Mouse (Mus musculus): Measurements from ENCODE around the gene Cphx3. TPM values are rescaled to one million over a fixed set of nuclear protein-coding genes. Genes with fewer than 3 reads are reported as not detected.
"Not testable (repeated sequence)": the region's sequence is repeated elsewhere in the genome, so short reads cannot be mapped to it uniquely, and the experiment has no call there.

Gene Cphx3
- polyA plus RNA-seq (2014; fragmentation: Nextera tagmentation; extraction: Ambion mirVana), result not detected in 2 replicates

DNA sequence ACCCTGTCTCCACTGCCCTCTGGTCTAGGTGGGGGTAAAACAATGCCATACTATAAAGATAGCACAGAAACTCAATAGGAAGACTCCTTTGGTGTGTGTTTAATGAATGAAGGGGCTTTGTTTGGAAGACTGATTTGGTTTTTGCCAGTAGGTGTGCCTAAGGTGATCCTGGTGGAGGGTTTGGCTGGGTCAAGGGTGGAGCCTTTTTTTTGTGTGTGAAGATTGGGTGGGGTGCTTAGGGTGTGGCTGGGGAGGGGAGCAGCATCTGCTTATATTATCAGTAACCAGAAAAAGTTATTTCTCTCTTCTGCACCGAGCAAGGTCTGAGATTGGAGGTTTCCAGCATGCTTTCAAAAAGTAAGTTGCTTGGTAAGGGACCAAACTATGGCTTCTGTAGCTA is at the start of gene Cphx3:
Cphx3 (plus strand) TSS at position 301 of the 400 bp plus-strand sequence.
- not testable (repeated sequence) for H3K4me1 ChIP-seq (ENCODE audit: insufficient read depth); DNase-seq; H3K27ac ChIP-seq (ENCODE audit: low read depth); H3K4me2 ChIP-seq; H3K9ac ChIP-seq; H3K36me3 ChIP-seq (ENCODE audit: insufficient read depth); ATAC-seq (ENCODE audit: insufficient read depth); H3K9me3 ChIP-seq (ENCODE audit: low read depth, low read length); H3K4me3 ChIP-seq (ENCODE audit: low read depth, low read length); H3K27me3 ChIP-seq (ENCODE audit: insufficient read depth, low read length)
- WGBS, result no CpG with 5 or more reads among the region's 1 CpGs

DNA sequence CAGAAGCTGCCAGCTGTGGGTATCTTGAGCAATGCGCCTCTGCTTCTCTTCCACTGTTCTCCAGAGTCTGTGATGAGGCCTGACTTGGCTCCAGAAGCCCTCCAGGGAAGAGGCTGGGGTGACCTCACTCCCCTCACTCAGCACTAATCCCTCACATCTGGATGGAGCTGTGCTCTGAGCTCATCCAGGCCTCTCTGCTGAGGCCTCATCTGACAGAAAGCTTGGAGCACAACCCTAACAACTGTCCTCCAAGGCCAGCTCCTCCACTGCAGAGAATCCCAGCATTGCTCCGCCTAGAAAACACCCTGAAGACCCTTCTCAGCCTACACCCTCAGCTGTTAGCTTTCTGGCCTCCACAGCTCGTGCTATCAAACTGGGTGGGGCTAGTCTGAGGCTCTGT is 47.7 kb upstream of the Cphx3 start:
- DNase-seq; H3K27ac ChIP-seq (ENCODE audit: low read depth); H3K4me3 ChIP-seq (ENCODE audit: low read depth, low read length); H3K36me3 ChIP-seq (ENCODE audit: insufficient read depth); H3K4me2 ChIP-seq; H3K9me3 ChIP-seq (ENCODE audit: low read depth, low read length); H3K9ac ChIP-seq; H3K27me3 ChIP-seq (ENCODE audit: insufficient read depth, low read length); H3K4me1 ChIP-seq (ENCODE audit: insufficient read depth): not testable (repeated sequence)
- no CpG with 5 or more reads among the region's 3 CpGs for WGBS
- peak; percentile 73 for ATAC-seq (ENCODE audit: insufficient read depth)

DNA sequence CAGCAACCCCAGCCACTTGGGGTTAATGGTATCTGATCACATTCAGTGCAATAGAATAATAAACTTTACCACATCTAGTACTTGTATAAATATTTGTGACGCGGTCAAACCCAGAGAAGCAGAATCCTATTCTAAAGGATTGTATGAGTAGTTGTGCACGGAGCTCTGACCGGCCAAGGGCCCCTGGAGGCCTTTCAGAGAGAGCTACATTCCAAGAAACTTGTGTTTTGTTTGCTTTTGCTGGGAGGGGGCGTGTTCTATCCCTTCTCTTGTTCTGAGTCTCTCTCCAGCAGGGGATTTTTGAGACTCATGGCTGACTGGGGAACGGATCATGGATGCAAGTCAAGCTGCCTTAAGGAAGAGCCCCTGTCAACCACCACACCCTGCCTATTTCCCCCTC is 46.7 kb upstream of the Cphx3 start:
- not testable (repeated sequence) for H3K4me1 ChIP-seq (ENCODE audit: insufficient read depth); DNase-seq; H3K4me2 ChIP-seq; H3K9me3 ChIP-seq (ENCODE audit: low read depth, low read length); H3K9ac ChIP-seq; H3K27ac ChIP-seq (ENCODE audit: low read depth); H3K36me3 ChIP-seq (ENCODE audit: insufficient read depth); H3K27me3 ChIP-seq (ENCODE audit: insufficient read depth, low read length); H3K4me3 ChIP-seq (ENCODE audit: low read depth, low read length)
- ATAC-seq (ENCODE audit: insufficient read depth), result peak; percentile 38; the same call in 1 of the 2 replicates
- no CpG with 5 or more reads among the region's 6 CpGs for WGBS

DNA sequence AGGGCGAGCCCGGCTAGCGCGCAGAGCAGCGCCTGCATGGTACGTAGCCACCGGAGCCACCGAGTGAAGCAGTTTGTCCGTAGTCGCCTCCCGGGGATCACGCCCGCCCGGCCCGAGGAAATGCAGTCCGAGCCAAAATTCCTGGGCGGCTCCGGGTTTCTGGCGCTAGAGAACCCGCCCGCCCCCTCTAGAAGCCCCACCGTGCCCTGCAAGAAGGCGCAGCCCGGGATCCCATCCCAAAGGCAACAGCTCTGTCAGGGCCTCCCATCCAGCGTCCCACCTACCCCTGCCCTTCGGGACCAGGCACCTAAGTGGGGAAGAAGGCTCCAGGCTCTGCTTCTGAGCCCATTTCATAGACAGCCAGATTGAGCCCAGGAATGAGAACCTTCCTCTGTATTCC is 39.5 kb upstream of the Cphx3 start, which contains the start of gene Gm9780:
Gm9780 (minus strand) TSS at position 101 of the 400 bp plus-strand sequence.
- H3K36me3 ChIP-seq (ENCODE audit: insufficient read depth); H3K27ac ChIP-seq (ENCODE audit: low read depth); H3K9me3 ChIP-seq (ENCODE audit: low read depth, low read length); H3K27me3 ChIP-seq (ENCODE audit: insufficient read depth, low read length); ATAC-seq (ENCODE audit: insufficient read depth); DNase-seq; H3K4me1 ChIP-seq (ENCODE audit: insufficient read depth); H3K9ac ChIP-seq; H3K4me2 ChIP-seq; H3K4me3 ChIP-seq (ENCODE audit: low read depth, low read length): not testable (repeated sequence)
- no CpG with 5 or more reads among the region's 26 CpGs for WGBS

DNA sequence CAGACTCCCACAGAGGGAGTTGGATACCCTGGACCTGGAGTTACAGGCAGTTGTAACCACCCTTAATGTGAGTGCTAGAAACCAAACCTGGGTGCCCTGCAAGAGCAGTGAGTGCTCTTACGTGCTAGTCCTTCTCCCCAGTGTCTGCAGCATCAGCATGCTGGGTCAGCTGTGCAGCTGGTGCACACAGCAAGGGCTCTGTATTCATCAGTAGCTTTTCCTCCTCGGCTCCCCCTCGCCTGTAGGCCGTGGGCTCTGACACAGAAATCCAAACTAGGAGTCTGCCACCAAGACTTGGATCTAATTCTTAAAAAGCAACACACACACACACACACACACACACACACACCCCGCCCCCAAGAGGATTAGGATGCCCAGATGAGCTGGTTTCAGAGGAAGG is 37.1 kb upstream of the Cphx3 start:
- DNase-seq; H3K27ac ChIP-seq (ENCODE audit: low read depth); H3K36me3 ChIP-seq (ENCODE audit: insufficient read depth); ATAC-seq (ENCODE audit: insufficient read depth); H3K4me2 ChIP-seq; H3K4me3 ChIP-seq (ENCODE audit: low read depth, low read length); H3K9me3 ChIP-seq (ENCODE audit: low read depth, low read length); H3K4me1 ChIP-seq (ENCODE audit: insufficient read depth); H3K27me3 ChIP-seq (ENCODE audit: insufficient read depth, low read length); H3K9ac ChIP-seq: not testable (repeated sequence)
- no CpG with 5 or more reads among the region's 5 CpGs for WGBS

DNA sequence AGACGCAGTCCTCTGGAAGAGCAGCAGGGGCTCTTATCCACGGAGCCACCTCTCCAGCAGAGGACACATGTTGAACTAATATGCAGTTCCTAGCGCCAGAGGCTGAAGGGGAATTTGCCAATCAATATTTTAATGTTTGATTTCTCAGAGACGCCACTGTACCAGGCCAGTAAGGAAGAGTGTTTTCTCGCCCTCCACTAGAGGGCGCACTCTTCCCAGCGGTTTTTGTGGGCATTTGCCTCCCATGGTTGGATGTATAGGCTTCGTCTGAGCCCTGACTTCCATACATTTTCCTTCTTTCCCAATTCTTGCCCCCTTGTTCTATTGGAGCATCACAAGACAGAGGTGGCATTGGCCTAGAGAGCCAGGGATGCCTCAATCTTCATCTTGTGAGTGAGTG is 35.1 kb upstream of the Cphx3 start:
- not testable (repeated sequence) for ATAC-seq (ENCODE audit: insufficient read depth); H3K9ac ChIP-seq; H3K9me3 ChIP-seq (ENCODE audit: low read depth, low read length); H3K4me1 ChIP-seq (ENCODE audit: insufficient read depth); H3K4me3 ChIP-seq (ENCODE audit: low read depth, low read length); DNase-seq; H3K27me3 ChIP-seq (ENCODE audit: insufficient read depth, low read length); H3K36me3 ChIP-seq (ENCODE audit: insufficient read depth); H3K27ac ChIP-seq (ENCODE audit: low read depth); H3K4me2 ChIP-seq
- no CpG with 5 or more reads among the region's 8 CpGs for WGBS

DNA sequence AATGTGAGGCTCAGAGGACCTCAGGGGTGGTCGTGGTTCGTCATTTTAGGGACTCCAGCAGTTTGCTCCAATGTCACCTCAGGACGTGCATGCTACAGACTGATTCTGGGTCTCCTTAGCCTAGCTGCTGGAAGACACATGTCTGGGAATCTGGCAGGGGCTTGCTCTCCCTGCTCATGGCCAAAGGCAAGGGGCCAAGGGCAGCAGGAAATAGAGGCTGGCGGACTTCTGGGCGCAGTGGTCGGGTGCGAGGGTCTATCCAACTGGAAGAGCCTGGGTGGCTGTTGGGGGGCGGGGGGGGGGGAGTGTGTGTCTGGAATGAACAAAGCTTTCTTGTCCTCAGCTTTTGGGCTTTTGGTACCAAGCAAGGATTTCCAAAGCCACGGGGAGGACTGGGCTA is 33.3 kb upstream of the Cphx3 start:
- H3K4me2 ChIP-seq; DNase-seq; ATAC-seq (ENCODE audit: insufficient read depth); H3K4me1 ChIP-seq (ENCODE audit: insufficient read depth); H3K9ac ChIP-seq; H3K27ac ChIP-seq (ENCODE audit: low read depth); H3K36me3 ChIP-seq (ENCODE audit: insufficient read depth); H3K27me3 ChIP-seq (ENCODE audit: insufficient read depth, low read length); H3K4me3 ChIP-seq (ENCODE audit: low read depth, low read length); H3K9me3 ChIP-seq (ENCODE audit: low read depth, low read length): not testable (repeated sequence)
- WGBS, result no CpG with 5 or more reads among the region's 9 CpGs

DNA sequence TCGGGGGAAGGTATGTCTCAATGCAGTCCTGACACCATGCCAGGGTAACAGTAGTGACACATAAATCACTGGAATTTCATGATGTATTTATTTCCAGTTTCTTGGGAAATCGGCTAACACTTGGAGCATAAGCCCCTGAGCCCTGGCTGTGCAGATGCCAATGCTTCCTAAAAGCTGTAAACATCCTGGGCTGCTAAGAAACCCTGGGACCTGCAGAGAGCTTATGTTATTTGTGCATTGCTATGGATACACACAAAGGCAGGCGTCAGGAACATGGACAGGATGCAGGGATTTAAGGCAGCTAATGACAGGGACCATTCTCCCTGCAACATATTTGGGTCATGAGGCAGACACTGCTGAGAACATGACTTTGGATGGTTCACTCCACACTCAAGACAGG is 23.9 kb upstream of the Cphx3 start:
- not testable (repeated sequence) for H3K9ac ChIP-seq; DNase-seq; H3K4me1 ChIP-seq (ENCODE audit: insufficient read depth); H3K4me3 ChIP-seq (ENCODE audit: low read depth, low read length); H3K27ac ChIP-seq (ENCODE audit: low read depth); H3K4me2 ChIP-seq; H3K36me3 ChIP-seq (ENCODE audit: insufficient read depth); H3K9me3 ChIP-seq (ENCODE audit: low read depth, low read length); H3K27me3 ChIP-seq (ENCODE audit: insufficient read depth, low read length)
- WGBS, result no CpG with 5 or more reads among the region's 3 CpGs
- ATAC-seq (ENCODE audit: insufficient read depth), result peak; percentile 80

DNA sequence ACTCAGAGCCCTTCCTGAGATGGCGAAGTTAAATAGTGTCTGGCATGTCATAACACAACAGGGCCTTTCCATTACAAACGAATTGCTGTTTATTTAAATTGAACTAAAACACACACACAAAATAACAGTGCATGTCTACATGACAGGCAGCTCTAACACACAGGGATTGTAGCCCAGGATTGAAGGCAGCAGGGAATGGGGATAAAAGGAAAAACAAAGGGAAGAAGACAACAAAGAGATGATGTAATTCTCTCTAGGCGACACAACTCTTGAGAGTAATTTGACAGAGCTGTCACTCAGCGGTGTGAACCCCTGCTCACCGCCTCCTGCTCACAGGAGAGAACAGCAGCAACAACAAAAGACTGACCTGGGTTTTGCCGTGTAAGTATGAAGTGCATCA is 22.7 kb upstream of the Cphx3 start:
- not testable (repeated sequence) for H3K9ac ChIP-seq; H3K4me3 ChIP-seq (ENCODE audit: low read depth, low read length); H3K9me3 ChIP-seq (ENCODE audit: low read depth, low read length); DNase-seq; H3K27me3 ChIP-seq (ENCODE audit: insufficient read depth, low read length); ATAC-seq (ENCODE audit: insufficient read depth); H3K4me1 ChIP-seq (ENCODE audit: insufficient read depth); H3K4me2 ChIP-seq; H3K36me3 ChIP-seq (ENCODE audit: insufficient read depth); H3K27ac ChIP-seq (ENCODE audit: low read depth)
- WGBS, result no CpG with 5 or more reads among the region's 6 CpGs

DNA sequence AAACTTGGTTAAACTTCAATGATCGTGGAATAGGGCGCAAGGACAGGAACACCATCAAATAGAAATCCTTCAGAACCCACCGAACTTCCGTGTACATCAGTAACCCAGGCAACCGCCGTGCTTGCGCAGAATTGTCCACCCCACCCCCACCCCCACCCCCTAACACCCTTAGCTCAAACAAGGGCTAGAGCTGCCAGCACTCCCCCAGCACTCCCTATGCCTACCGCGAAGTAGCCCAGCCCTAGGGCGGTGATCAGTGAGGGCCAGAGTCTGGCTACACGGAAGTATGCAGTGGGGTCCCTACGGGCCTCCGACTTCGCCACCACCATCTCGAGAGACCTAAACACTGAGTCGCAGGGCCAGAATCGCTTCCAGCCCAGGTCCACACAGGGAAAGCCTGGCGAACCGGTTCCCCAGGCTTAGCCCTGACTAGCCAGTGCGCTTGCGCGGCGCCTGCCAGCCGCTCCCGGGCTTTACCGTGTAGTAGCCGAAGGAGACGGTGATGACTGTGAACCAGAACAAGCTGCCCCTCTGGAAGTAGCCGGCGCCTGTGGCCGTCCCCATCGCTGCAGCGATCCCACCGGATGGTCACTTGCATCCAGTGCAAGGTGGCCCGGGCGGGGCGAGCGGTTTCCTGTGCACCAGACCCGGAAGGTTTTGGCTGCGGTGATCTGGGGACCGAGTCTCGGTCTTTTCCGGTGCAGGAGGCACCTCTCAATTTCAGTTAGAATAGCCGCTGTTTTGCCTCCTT is 15.3 kb upstream of the Cphx3 start:
- WGBS, result no CpG with 5 or more reads among the region's 44 CpGs
- H3K9ac ChIP-seq; H3K4me3 ChIP-seq (ENCODE audit: low read depth, low read length); DNase-seq; H3K4me1 ChIP-seq (ENCODE audit: insufficient read depth); H3K27me3 ChIP-seq (ENCODE audit: insufficient read depth, low read length); H3K9me3 ChIP-seq (ENCODE audit: low read depth, low read length); H3K4me2 ChIP-seq; H3K27ac ChIP-seq (ENCODE audit: low read depth); H3K36me3 ChIP-seq (ENCODE audit: insufficient read depth): not testable (repeated sequence)
- ATAC-seq (ENCODE audit: insufficient read depth), result peak; percentile 94

DNA sequence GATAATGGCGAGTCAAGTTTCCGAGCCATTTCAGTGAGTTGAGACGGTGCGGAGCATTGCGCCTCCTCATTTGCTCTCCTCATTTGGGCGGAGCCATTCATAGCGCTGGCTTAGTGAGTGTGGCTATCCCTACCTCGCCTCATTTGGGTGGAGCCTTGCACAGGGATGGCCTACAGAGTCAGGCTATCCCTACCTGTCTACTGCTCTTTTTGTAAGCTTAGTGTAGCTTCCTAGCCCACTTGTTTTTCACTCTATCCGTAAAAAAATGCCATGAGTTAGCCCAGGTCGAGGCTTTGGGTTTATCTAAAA is 14.8 kb upstream of the Cphx3 start, which contains the start of gene Tmem254c:
Tmem254c (minus strand) TSS at position 31 of the 309 bp plus-strand sequence.
- H3K27ac ChIP-seq (ENCODE audit: low read depth); DNase-seq; H3K4me3 ChIP-seq (ENCODE audit: low read depth, low read length); H3K27me3 ChIP-seq (ENCODE audit: insufficient read depth, low read length); H3K36me3 ChIP-seq (ENCODE audit: insufficient read depth); H3K9ac ChIP-seq; H3K9me3 ChIP-seq (ENCODE audit: low read depth, low read length); H3K4me2 ChIP-seq; H3K4me1 ChIP-seq (ENCODE audit: insufficient read depth): not testable (repeated sequence)
- peak; percentile 94 for ATAC-seq (ENCODE audit: insufficient read depth)
- WGBS, result no CpG with 5 or more reads among the region's 10 CpGs

Measured in lung, embryonic 14.5 days (tissue).